In genomic region chr7:71398389-71398788, GRCm38 (mm10) we compare ENCODE assay signal across 24 mouse cellular contexts. TPM values are rescaled to one million over a fixed set of nuclear protein-coding genes. Genes with fewer than 3 reads are reported as not detected.
"Had no signal": no experiment of that assay in that cellular context is flagged by ENCODE, and none has a peak within 500 bp of the region (broad histone marks: within the 10 kb centered on the region; RNA-seq: fewer than 3 reads in every experiment).

No protein-coding gene starts in this region.

- H3K27me3 ChIP-seq: limb, embryonic 12.5 days; limb, embryonic 15.5 days; midbrain, embryonic 15.5 days; neural tube, embryonic 13.5 days had no signal

- H3K4me3 ChIP-seq: left cerebral cortex, adult 2 months; limb, embryonic 12.5 days; limb, embryonic 15.5 days; midbrain, embryonic 12.5 days; midbrain, embryonic 15.5 days; myocyte; neural tube, embryonic 13.5 days had no signal

- DNase-seq: kidney, adult 18-20 months; kidney, postnatal 10 days; layer of hippocampus, postnatal 36 days; left cerebral cortex, postnatal 4 days; liver, postnatal 0 days; thymus, adult 18-20 months; thymus, postnatal 36 days had no signal

- H3K4me1 ChIP-seq: limb, embryonic 12.5 days; limb, embryonic 15.5 days; midbrain, embryonic 12.5 days; midbrain, embryonic 15.5 days; neural tube, embryonic 13.5 days had no signal

- ATAC-seq: inflammation-experienced regulatory T-cells, adult 6 months; intestine, embryonic 16.5 days; liver, postnatal 0 days; midbrain, embryonic 15.5 days had no signal

- H3K4me2 ChIP-seq: limb, embryonic 12.5 days; limb, embryonic 15.5 days; liver, embryonic 11.5 days; midbrain, embryonic 12.5 days; midbrain, embryonic 15.5 days; neural tube, embryonic 13.5 days had no signal

- H3K36me3 ChIP-seq: limb, embryonic 12.5 days; limb, embryonic 15.5 days; midbrain, embryonic 12.5 days; midbrain, embryonic 15.5 days; neural tube, embryonic 13.5 days had no signal

- H3K27ac ChIP-seq: left cerebral cortex, adult 2 months; limb, embryonic 12.5 days; limb, embryonic 15.5 days; liver, embryonic 14.5 days; macrophage; midbrain, embryonic 12.5 days; midbrain, embryonic 15.5 days; neural tube, embryonic 13.5 days had no signal

- H3K9ac ChIP-seq: limb, embryonic 12.5 days; limb, embryonic 15.5 days; liver, embryonic 14.5 days; liver, postnatal 0 days; midbrain, embryonic 12.5 days; midbrain, embryonic 15.5 days; neural tube, embryonic 13.5 days had no signal

- H3K9me3 ChIP-seq: limb, embryonic 12.5 days; limb, embryonic 15.5 days; midbrain, embryonic 12.5 days; midbrain, embryonic 15.5 days; neural tube, embryonic 13.5 days had no signal

RNA-seq across cellular contexts. Expression of gene Gm10295, which starts 47.1 kb away (rescaled TPM):
- polyA plus RNA-seq: intestine, embryonic 16.5 days; limb, embryonic 12.5 days; limb, embryonic 15.5 days; liver, embryonic 11.5 days; liver, embryonic 14.5 days; liver, postnatal 0 days; macrophage; midbrain, embryonic 12.5 days; midbrain, embryonic 15.5 days; myocyte; neural tube, embryonic 13.5 days; small intestine, adult 2 months; spleen, adult 2 months; stomach, embryonic 16.5 days; testis, adult 2 months; urinary bladder, adult 2 months had no signal
